Mouse (Mus musculus): ENCODE results near the gene Card14. TPM values are rescaled to one million over a fixed set of nuclear protein-coding genes. Genes with fewer than 3 reads are reported as not detected.
"Not testable (repeated sequence)": the region's sequence is repeated elsewhere in the genome, so short reads cannot be mapped to it uniquely, and the experiment has no call there.

Gene Card14
- polyA plus RNA-seq, 1 experiment from 2014 or later, result not detected

DNA sequence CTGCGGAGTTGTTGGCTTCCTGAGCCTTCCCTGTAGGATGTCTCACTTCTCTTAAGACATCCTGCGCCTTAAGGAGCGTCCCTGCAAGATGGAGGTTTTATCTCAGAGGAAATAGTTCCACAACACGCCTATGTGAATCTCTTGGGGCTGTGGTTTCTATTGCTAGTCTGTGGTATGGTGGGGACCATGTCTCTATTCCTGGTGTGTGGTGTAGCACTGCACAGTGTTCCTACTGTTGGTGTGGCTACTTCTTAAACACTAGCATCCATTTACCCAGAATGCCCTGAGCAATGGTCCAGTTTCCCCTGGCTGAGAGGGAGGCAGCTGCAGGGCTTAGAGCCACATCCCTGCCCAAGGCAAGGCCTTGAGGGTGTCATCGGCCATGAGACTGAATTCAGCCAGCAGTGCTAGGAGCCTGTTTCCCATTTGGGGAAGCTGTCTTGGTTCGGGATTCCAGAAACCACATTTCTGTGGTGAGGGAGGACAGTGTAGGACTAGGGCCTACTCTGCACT lies 74.8 kb downstream of the Card14 start:
- WGBS, result 76% methylated on average over 6 of the region's 6 CpGs
- ATAC-seq (ENCODE audit: low FRiP score), result no peak
- Histone ChIP-seq H3K27ac (ENCODE audit: low read depth, low read length) (no peak overlapping the region), H3K27me3 (ENCODE audit: control insufficient read depth, insufficient read depth, low read length) (no peaks in the 10 kb centered on the region), H3K4me1 (replicated peaks; ENCODE audit: control insufficient read depth, insufficient read depth, low read length) (no peaks in the 10 kb centered on the region), H3K9me3 (ENCODE audit: control insufficient read depth, low read length) (no peaks in the 10 kb centered on the region), H3K36me3 (ENCODE audit: control insufficient read depth, insufficient read depth, low read length) (no peaks in the 10 kb centered on the region), H3K4me2 (replicated peaks; ENCODE audit: low read depth, low read length) (no peak overlapping the region), H3K4me3 (ENCODE audit: low read depth, low read length) (no peak overlapping the region), H3K9ac (ENCODE audit: low read depth, low read length) (no peak overlapping the region)
- DNase-seq (ENCODE audit: low spot score), result no peak

DNA sequence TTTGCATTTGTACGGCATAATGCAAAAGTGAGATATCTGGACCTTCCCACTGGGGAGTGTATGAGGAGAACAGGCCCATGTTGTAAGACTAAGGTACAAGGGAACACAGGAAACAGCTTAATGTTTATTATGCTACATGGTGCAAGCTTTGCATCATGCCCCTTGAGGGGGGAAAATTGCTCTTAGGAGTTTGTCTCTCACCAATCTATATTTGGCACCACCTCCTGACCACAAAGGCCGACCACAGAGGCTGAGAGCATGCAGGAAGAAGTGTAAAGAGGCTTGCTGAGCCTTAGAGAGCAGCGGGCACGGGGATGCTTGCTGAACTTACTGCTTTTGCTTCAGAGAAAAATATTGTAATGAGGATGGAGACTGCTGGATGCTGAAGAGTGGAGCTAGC lies 77.3 kb downstream of the Card14 start:
- Histone ChIP-seq H3K27me3 (ENCODE audit: control insufficient read depth, insufficient read depth, low read length) (peaks cover 11% of the 10 kb centered on the region; the same call in 1 of the 2 replicates), H3K27ac (ENCODE audit: low read depth, low read length) (no peak overlapping the region), H3K9me3 (ENCODE audit: control insufficient read depth, low read length) (no peaks in the 10 kb centered on the region), H3K36me3 (ENCODE audit: control insufficient read depth, insufficient read depth, low read length) (no peaks in the 10 kb centered on the region), H3K4me2 (replicated peaks; ENCODE audit: low read depth, low read length) (no peak overlapping the region), H3K9ac (ENCODE audit: low read depth, low read length) (no peak overlapping the region), H3K4me1 (replicated peaks; ENCODE audit: control insufficient read depth, insufficient read depth, low read length) (peaks cover 3% of the 10 kb centered on the region; the same call in 1 of the 2 replicates), H3K4me3 (ENCODE audit: low read depth, low read length) (no peak overlapping the region)
- no peak for ATAC-seq (ENCODE audit: low FRiP score)
- no peak for DNase-seq (ENCODE audit: low spot score)
- 79% methylated on average over 4 of the region's 4 CpGs for WGBS

DNA sequence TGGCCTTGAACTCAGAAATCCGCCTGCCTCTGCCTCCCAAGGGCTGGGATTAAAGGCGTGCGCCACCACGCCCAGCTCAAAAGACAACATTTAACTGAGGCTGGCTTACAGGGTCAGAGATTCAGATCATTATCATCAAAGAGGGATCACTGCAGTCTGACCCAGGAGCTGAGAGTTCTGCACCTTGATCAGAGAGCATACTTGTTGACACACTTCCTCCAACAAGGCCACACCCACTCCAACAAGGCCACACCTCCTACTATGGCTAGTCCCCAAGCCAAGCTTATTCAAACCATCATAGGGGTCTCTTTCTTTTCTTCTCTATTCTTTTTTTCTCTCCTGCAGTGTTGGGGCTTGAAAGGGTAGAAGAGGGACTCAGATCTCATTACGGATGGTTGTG lies 78.7 kb downstream of the Card14 start:
- Histone ChIP-seq H3K4me2 (replicated peaks; ENCODE audit: low read depth, low read length) (no peak overlapping the region), H3K4me3 (ENCODE audit: low read depth, low read length) (no peak overlapping the region), H3K27ac (ENCODE audit: low read depth, low read length) (no peak overlapping the region), H3K9me3 (ENCODE audit: control insufficient read depth, low read length) (no peaks in the 10 kb centered on the region), H3K4me1 (replicated peaks; ENCODE audit: control insufficient read depth, insufficient read depth, low read length) (peaks cover 3% of the 10 kb centered on the region; the same call in 1 of the 2 replicates), H3K9ac (ENCODE audit: low read depth, low read length) (no peak overlapping the region), H3K36me3 (ENCODE audit: control insufficient read depth, insufficient read depth, low read length) (no peaks in the 10 kb centered on the region), H3K27me3 (ENCODE audit: control insufficient read depth, insufficient read depth, low read length) (peaks cover 24% of the 10 kb centered on the region)
- WGBS, result 95% methylated on average over 5 of the region's 5 CpGs
- ATAC-seq (ENCODE audit: low FRiP score) (no peak), DNase-seq (ENCODE audit: low spot score) (no peak)

DNA sequence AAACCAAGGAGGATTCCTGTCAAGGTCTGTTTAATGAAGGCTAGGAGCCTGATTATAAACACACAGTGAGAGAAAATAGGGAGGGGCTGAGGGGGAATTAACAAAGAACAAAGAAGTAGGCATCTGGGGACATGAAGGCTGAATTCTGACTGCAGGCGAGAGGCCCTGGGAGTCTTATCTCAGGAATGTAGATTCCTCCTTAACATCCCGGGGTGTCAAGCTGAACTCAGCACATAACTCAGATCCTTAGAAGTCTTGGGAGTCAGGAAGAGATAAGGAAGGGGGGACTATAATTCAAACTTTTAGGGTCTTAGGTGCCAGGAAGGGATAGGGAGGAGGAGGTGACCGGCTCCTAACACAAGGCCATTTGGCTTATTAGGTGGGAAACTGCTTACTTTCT lies 79.7 kb downstream of the Card14 start:
- H3K4me3 ChIP-seq (ENCODE audit: low read depth, low read length); ATAC-seq (ENCODE audit: low FRiP score); DNase-seq (ENCODE audit: low spot score); H3K27ac ChIP-seq (ENCODE audit: low read depth, low read length); H3K4me2 ChIP-seq (replicated peaks; ENCODE audit: low read depth, low read length); H3K9ac ChIP-seq (ENCODE audit: low read depth, low read length); H3K36me3 ChIP-seq (ENCODE audit: control insufficient read depth, insufficient read depth, low read length); H3K9me3 ChIP-seq (ENCODE audit: control insufficient read depth, low read length); H3K4me1 ChIP-seq (replicated peaks; ENCODE audit: control insufficient read depth, insufficient read depth, low read length): not testable (repeated sequence)
- H3K27me3 ChIP-seq (ENCODE audit: control insufficient read depth, insufficient read depth, low read length), result peaks cover 33% of the 10 kb centered on the region
- WGBS, result 38% methylated on average over 3 of the region's 3 CpGs

DNA sequence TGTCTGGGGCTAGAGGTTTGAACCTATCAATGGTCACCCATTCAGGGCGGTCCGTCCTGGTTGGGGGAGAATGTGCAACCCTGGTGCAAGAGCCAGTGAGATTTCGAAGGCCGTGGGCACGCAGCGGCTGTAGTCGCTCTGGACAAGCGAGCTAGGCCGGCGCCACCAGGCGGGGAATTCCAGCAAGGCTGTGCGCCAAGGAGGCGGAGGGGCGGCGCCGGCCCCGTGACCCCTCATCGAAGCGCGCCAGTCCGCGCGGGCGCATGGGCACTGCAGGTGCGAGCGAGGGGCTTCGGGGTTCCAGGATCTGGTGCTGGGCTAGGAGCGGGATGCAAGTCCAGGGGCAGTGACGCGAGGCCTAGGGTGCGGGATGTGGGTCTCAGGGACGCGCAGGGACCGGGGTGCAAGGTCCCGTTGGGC lies 82.3 kb downstream of the Card14 start:
- Histone ChIP-seq H3K27ac (ENCODE audit: low read depth, low read length) (no peak overlapping the region), H3K27me3 (ENCODE audit: control insufficient read depth, insufficient read depth, low read length) (peaks cover 55% of the 10 kb centered on the region), H3K4me3 (ENCODE audit: low read depth, low read length) (peak overlapping the region; percentile 56), H3K36me3 (ENCODE audit: control insufficient read depth, insufficient read depth, low read length) (no peaks in the 10 kb centered on the region), H3K4me2 (replicated peaks; ENCODE audit: low read depth, low read length) (peak overlapping the region; percentile 99), H3K9me3 (ENCODE audit: control insufficient read depth, low read length) (no peaks in the 10 kb centered on the region), H3K9ac (ENCODE audit: low read depth, low read length) (peak overlapping the region; percentile 58; the same call in 1 of the 2 replicates), H3K4me1 (replicated peaks; ENCODE audit: control insufficient read depth, insufficient read depth, low read length) (peaks cover 5% of the 10 kb centered on the region; the same call in 1 of the 2 replicates)
- peak; percentile 81 for DNase-seq (ENCODE audit: low spot score)
- ATAC-seq (ENCODE audit: low FRiP score), result peak; percentile 40; the same call in 1 of the 2 replicates
- under 1% methylated on average over 34 of the region's 35 CpGs for WGBS

DNA sequence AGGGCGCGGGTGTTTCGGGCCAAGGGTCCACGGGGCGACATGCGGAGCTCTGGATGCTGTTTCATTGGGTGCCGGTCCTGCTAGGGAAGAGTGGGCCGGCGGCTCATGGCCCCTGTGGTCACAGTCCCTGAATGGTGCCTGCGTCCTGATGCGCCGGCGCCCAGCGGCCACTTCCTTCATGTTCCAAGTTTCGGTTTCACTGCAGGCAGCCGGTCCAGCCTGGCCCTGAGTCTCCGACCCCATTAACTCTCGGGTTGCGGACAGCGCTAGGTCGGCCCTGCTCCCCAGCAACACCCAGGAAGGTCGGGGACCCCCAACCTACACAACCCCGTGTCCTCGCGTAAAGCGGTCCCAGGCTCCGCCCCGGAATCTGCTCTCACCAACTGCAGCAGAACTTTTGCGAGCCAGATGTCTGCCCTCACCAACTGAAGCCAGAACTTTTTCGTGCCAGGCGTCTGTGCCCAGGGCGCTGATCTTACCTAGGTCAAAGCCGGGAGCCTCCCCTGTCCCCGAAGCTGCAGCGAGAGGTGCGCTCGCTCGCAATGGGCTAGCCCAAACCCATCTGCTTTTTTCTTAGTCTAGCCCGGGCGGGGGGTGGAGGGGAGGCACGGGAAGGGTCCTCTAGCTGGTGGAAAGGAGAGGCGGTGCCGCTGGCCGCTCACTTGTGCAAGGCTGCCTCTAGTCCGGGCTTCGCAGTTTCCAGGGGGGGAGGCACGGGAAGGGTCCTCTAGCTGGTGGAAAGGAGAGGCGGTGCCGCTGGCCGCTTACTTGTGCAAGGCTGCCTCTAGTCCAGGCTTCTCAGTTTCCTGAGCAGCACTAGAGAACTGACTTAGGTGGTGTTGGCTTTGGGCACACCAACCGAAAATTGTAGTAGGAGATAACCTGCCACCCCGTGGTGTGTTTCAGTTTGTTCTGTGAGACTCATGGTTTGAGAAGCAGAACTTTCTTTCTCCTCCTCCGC lies 83.0 kb downstream of the Card14 start:
- Histone ChIP-seq H3K4me3 (ENCODE audit: low read depth, low read length) (peak overlapping the region; percentile 56), H3K9ac (ENCODE audit: low read depth, low read length) (peak overlapping the region; percentile 58; the same call in 1 of the 2 replicates), H3K27ac (ENCODE audit: low read depth, low read length) (no peak overlapping the region), H3K4me1 (replicated peaks; ENCODE audit: control insufficient read depth, insufficient read depth, low read length) (peaks cover 5% of the 10 kb centered on the region; the same call in 1 of the 2 replicates), H3K9me3 (ENCODE audit: control insufficient read depth, low read length) (no peaks in the 10 kb centered on the region), H3K4me2 (replicated peaks; ENCODE audit: low read depth, low read length) (peak overlapping the region; percentile 99), H3K36me3 (ENCODE audit: control insufficient read depth, insufficient read depth, low read length) (no peaks in the 10 kb centered on the region), H3K27me3 (ENCODE audit: control insufficient read depth, insufficient read depth, low read length) (peaks cover 62% of the 10 kb centered on the region)
- DNase-seq (ENCODE audit: low spot score) (peak; percentile 67), ATAC-seq (ENCODE audit: low FRiP score) (0 out of 2 replicates have a peak, but pooled peaks have one; percentile 27)
- 2% methylated on average over 48 of the region's 53 CpGs for WGBS

DNA sequence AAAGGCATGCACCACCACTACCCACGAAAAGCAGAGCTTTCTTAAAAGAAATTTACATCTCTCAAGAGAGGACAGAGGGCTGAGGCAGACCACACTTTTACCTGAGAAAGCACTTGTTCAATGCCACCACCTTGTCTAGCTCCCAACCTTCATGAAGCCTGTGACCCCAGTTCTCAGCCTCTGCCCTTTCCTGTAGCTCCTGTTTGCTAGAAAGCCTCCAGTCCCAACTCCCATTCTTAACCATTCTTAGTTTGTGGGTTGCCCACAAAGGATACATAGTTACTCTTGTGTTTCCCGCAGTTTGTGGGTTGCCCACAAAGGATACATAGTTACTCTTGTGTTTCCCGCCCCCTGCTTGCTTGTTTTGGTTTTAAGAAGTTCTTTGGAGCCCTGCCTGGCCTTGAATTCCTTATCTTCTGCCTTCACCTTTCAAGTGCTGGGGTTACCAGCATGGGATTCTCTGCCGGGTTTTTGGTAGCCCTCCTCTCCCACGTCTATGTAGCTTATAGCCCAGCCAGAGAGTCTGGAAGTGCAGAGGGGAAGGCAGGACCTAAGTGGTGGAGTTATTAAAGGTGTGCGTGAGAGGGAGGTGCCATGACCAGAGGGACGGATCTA lies 83.9 kb downstream of the Card14 start:
- Histone ChIP-seq H3K27ac (ENCODE audit: low read depth, low read length) (no peak overlapping the region), H3K4me3 (ENCODE audit: low read depth, low read length) (no peak overlapping the region), H3K4me2 (replicated peaks; ENCODE audit: low read depth, low read length) (no peak overlapping the region), H3K9ac (ENCODE audit: low read depth, low read length) (no peak overlapping the region), H3K4me1 (replicated peaks; ENCODE audit: control insufficient read depth, insufficient read depth, low read length) (peaks cover 5% of the 10 kb centered on the region; the same call in 1 of the 2 replicates), H3K9me3 (ENCODE audit: control insufficient read depth, low read length) (no peaks in the 10 kb centered on the region), H3K36me3 (ENCODE audit: control insufficient read depth, insufficient read depth, low read length) (no peaks in the 10 kb centered on the region), H3K27me3 (ENCODE audit: control insufficient read depth, insufficient read depth, low read length) (peaks cover 71% of the 10 kb centered on the region)
- WGBS, result 31% methylated on average over 7 of the region's 7 CpGs
- DNase-seq (ENCODE audit: low spot score) (peak; percentile 16), ATAC-seq (ENCODE audit: low FRiP score) (no peak)

DNA sequence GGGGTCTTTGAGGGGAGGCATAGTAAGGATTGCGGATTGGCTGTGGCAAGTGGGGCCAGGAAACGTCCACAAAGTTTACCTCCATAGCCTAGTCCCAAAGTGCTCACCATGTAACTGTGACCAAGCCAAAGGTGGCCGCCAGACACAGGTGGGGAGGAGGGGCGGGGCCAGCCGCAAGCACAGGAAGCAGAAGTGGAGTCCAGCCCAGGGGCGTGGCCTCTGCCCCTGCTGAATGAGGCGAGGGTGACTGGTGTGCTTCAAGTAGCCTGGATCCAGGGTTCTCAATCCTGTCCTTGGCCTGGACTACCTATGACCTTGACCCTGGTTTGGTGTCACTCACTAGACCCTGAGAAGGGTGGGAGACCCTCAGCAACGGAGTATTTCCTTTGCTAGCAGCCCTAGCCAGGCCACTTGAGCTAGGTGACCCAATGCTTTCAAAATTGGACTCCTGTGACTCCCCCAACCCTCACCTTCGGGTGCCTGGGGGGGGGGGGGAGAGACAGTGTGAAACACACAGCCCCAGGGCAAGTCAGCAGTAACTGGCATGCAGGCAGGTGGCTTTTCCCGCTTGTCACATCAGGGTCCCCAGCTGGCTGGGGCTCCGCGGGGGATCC lies 84.5 kb downstream of the Card14 start:
- Histone ChIP-seq H3K27me3 (ENCODE audit: control insufficient read depth, insufficient read depth, low read length) (peaks cover 72% of the 10 kb centered on the region), H3K4me3 (ENCODE audit: low read depth, low read length) (no peak overlapping the region), H3K36me3 (ENCODE audit: control insufficient read depth, insufficient read depth, low read length) (no peaks in the 10 kb centered on the region), H3K9ac (ENCODE audit: low read depth, low read length) (no peak overlapping the region), H3K9me3 (ENCODE audit: control insufficient read depth, low read length) (no peaks in the 10 kb centered on the region), H3K27ac (ENCODE audit: low read depth, low read length) (no peak overlapping the region), H3K4me2 (replicated peaks; ENCODE audit: low read depth, low read length) (no peak overlapping the region), H3K4me1 (replicated peaks; ENCODE audit: control insufficient read depth, insufficient read depth, low read length) (peaks cover 5% of the 10 kb centered on the region; the same call in 1 of the 2 replicates)
- peak; percentile 19 for DNase-seq (ENCODE audit: low spot score)
- no peak for ATAC-seq (ENCODE audit: low FRiP score)
- 13% methylated on average over 12 of the region's 12 CpGs for WGBS

Data from hindbrain, embryonic 11.5 days (tissue).